Mouse (Mus musculus) hindbrain, embryonic 15.5 days (tissue): ENCODE data around the gene Arhgap24. TPM values are rescaled to one million over a fixed set of nuclear protein-coding genes. Genes with fewer than 3 reads are reported as not detected.

ENCODE experiments used
- ATAC-seq: fragments of 200-750 bp; cut with Nextera tagmentation; 2 replicates; pipeline ENCODE4 v1.8.0; 2017; ENCODE audit warnings: low read depth, moderate number of reproducible peaks, moderate TSS enrichment; ENCODE audit not compliant: low FRiP score
- H3K27ac ChIP-seq: fragments of 300-500 bp; sonication (generic); replicated peaks from 2 replicates; pipeline ENCODE4 v1.5.1; 2015; ENCODE audit warnings: mild to moderate bottlenecking, inconsistent platforms
- H3K27me3 ChIP-seq: fragments of 300-500 bp; sonication (generic); 2 replicates; pipeline ENCODE4 v1.6.1; 2015; ENCODE audit warnings: control low read depth, inconsistent platforms
- H3K36me3 ChIP-seq: fragments of 300-500 bp; sonication (generic); 2 replicates; pipeline ENCODE4 v1.6.1; 2015; ENCODE audit warnings: control low read depth, inconsistent platforms
- H3K4me1 ChIP-seq: fragments of 300-500 bp; sonication (generic); replicated peaks from 2 replicates; pipeline ENCODE4 v1.6.1; 2015; ENCODE audit warnings: control low read depth, inconsistent platforms
- H3K4me2 ChIP-seq: fragments of 300-500 bp; sonication (generic); 2 replicates; pipeline ENCODE4 v1.6.1; 2015; ENCODE audit warnings: moderate library complexity, mild to moderate bottlenecking, inconsistent platforms
- H3K4me3 ChIP-seq: fragments of 300-500 bp; sonication (generic); 2 replicates; pipeline ENCODE4 v1.5.1; 2015; ENCODE audit warnings: mild to moderate bottlenecking, inconsistent platforms
- H3K9ac ChIP-seq: fragments of 300-500 bp; sonication (generic); 2 replicates; pipeline ENCODE4 v1.6.1; 2015; ENCODE audit warnings: inconsistent platforms
- H3K9me3 ChIP-seq: fragments of 300-500 bp; sonication (generic); 2 replicates; pipeline ENCODE4 v1.6.1; 2016; ENCODE audit warnings: control low read depth, inconsistent platforms
- WGBS: fragments of 180-500 bp; shearing (Covaris S2); methylation state at CpG from one replicate; pipeline ENCODE4 v1.1.7; 2015; 5-methylcytosine and 5-hydroxymethylcytosine counted together
- polyA plus RNA-seq: library from polyadenylated mRNA; unstranded; fragments of >200 nt; fragmentation: Nextera tagmentation; extraction: Ambion mirVana; gene quantifications from 2 replicates; pipeline ENCODE4 v1.2.1, GENCODE M21; 2015

The Arhgap24 gene
- polyA plus RNA-seq, 1 experiment from 2014 or later: 11.5 TPM

- H3K4me2 ChIP-seq: no peak overlapping the region
- ATAC-seq: no peak
- H3K9me3 ChIP-seq: no peaks in the 10 kb centered on the region
- H3K4me1 ChIP-seq: no peaks in the 10 kb centered on the region
- H3K9ac ChIP-seq: no peak overlapping the region
- WGBS: 92% methylated on average over 4 of the region's 4 CpGs
- H3K27ac ChIP-seq: no peak overlapping the region
- no peaks in the 10 kb centered on the region for H3K27me3 ChIP-seq
- H3K36me3 ChIP-seq: no peaks in the 10 kb centered on the region
- H3K4me3 ChIP-seq: no peak overlapping the region
These were observed 23.4 kb downstream of the Arhgap24 start for GRCm38 (mm10) chr5:102504557-102504956.

GRCm38 (mm10) chr5:102508162-102508561, 27.0 kb downstream of the Arhgap24 start:
- H3K9ac ChIP-seq: no peak overlapping the region
- H3K36me3 ChIP-seq: no peaks in the 10 kb centered on the region
- no peaks in the 10 kb centered on the region for H3K4me1 ChIP-seq
- H3K4me3 ChIP-seq: no peak overlapping the region
- no peak overlapping the region for H3K27ac ChIP-seq
- no peak overlapping the region for H3K4me2 ChIP-seq
- no peaks in the 10 kb centered on the region for H3K27me3 ChIP-seq
- WGBS: 65% methylated on average over 3 of the region's 3 CpGs
- H3K9me3 ChIP-seq: no peaks in the 10 kb centered on the region
- ATAC-seq: no peak

GRCm38 (mm10) chr5:102509381-102509780, 28.2 kb downstream of the Arhgap24 start:
- Histone ChIP-seq H3K4me3 (no peak overlapping the region), H3K36me3 (no peaks in the 10 kb centered on the region), H3K9me3 (no peaks in the 10 kb centered on the region), H3K4me2 (no peak overlapping the region), H3K27me3 (no peaks in the 10 kb centered on the region), H3K9ac (no peak overlapping the region), H3K4me1 (no peaks in the 10 kb centered on the region), H3K27ac (no peak overlapping the region)
- WGBS: 62% methylated on average over 2 of the region's 2 CpGs
- ATAC-seq: no peak

GRCm38 (mm10) chr5:102511651-102512050, 30.5 kb downstream of the Arhgap24 start:
- Histone ChIP-seq H3K4me1 (peaks cover 8% of the 10 kb centered on the region), H3K9ac (no peak overlapping the region), H3K4me2 (no peak overlapping the region), H3K4me3 (no peak overlapping the region), H3K9me3 (no peaks in the 10 kb centered on the region), H3K36me3 (no peaks in the 10 kb centered on the region), H3K27ac (no peak overlapping the region), H3K27me3 (no peaks in the 10 kb centered on the region)
- ATAC-seq: no peak
- WGBS: 60% methylated on average over 4 of the region's 4 CpGs

- no peak overlapping the region for H3K9ac ChIP-seq
- no peaks in the 10 kb centered on the region for H3K36me3 ChIP-seq
- no peaks in the 10 kb centered on the region for H3K9me3 ChIP-seq
- ATAC-seq: no peak
- peak overlapping the region; percentile 16; the same call in 1 of the 2 replicates for H3K4me2 ChIP-seq
- H3K27ac ChIP-seq: no peak overlapping the region
- H3K27me3 ChIP-seq: no peaks in the 10 kb centered on the region
- 16% methylated on average over 7 of the region's 7 CpGs for WGBS
- no peak overlapping the region for H3K4me3 ChIP-seq
- H3K4me1 ChIP-seq: peaks cover 8% of the 10 kb centered on the region
These were observed 34.3 kb downstream of the Arhgap24 start for GRCm38 (mm10) chr5:102515496-102515895.

GRCm38 (mm10) chr5:102520506-102520905, 39.3 kb downstream of the Arhgap24 start:
- Histone ChIP-seq H3K4me1 (peaks cover 2% of the 10 kb centered on the region; the same call in 1 of the 2 replicates), H3K9ac (no peak overlapping the region), H3K9me3 (no peaks in the 10 kb centered on the region)

GRCm38 (mm10) chr5:102535311-102535710, 54.1 kb downstream of the Arhgap24 start:
- Histone ChIP-seq H3K9ac (no peak overlapping the region), H3K4me1 (no peaks in the 10 kb centered on the region), H3K4me2 (no peak overlapping the region), H3K4me3 (no peak overlapping the region), H3K36me3 (no peaks in the 10 kb centered on the region), H3K27me3 (no peaks in the 10 kb centered on the region), H3K27ac (no peak overlapping the region), H3K9me3 (no peaks in the 10 kb centered on the region)
- no peak for ATAC-seq
- 77% methylated on average over 9 of the region's 9 CpGs for WGBS

More at GRCm38 (mm10) chr5:102520506-102520905, 39.3 kb downstream of the Arhgap24 start:
- Histone ChIP-seq H3K27me3 (no peaks in the 10 kb centered on the region), H3K4me3 (no peak overlapping the region), H3K4me2 (no peak overlapping the region), H3K36me3 (no peaks in the 10 kb centered on the region), H3K27ac (no peak overlapping the region)
- 78% methylated on average over 1 of the region's 1 CpGs for WGBS
- no peak for ATAC-seq

- no peak overlapping the region for H3K4me3 ChIP-seq
- 83% methylated on average over 3 of the region's 3 CpGs for WGBS
- no peak for ATAC-seq
These were observed 56.6 kb downstream of the Arhgap24 start for GRCm38 (mm10) chr5:102537819-102538218.

GRCm38 (mm10) chr5:102546296-102546695, 65.1 kb downstream of the Arhgap24 start:
- Histone ChIP-seq H3K4me2 (no peak overlapping the region), H3K9ac (no peak overlapping the region), H3K4me3 (no peak overlapping the region), H3K9me3 (no peaks in the 10 kb centered on the region), H3K27ac (no peak overlapping the region), H3K27me3 (no peaks in the 10 kb centered on the region), H3K36me3 (no peaks in the 10 kb centered on the region), H3K4me1 (no peaks in the 10 kb centered on the region)
- ATAC-seq: no peak
- WGBS: 93% methylated on average over 4 of the region's 4 CpGs

More at GRCm38 (mm10) chr5:102537819-102538218, 56.6 kb downstream of the Arhgap24 start:
- Histone ChIP-seq H3K9me3 (no peaks in the 10 kb centered on the region), H3K4me2 (no peak overlapping the region), H3K27me3 (no peaks in the 10 kb centered on the region), H3K9ac (no peak overlapping the region), H3K36me3 (no peaks in the 10 kb centered on the region), H3K4me1 (no peaks in the 10 kb centered on the region), H3K27ac (no peak overlapping the region)

- ATAC-seq: no peak
- no peaks in the 10 kb centered on the region for H3K27me3 ChIP-seq
- H3K9me3 ChIP-seq: no peaks in the 10 kb centered on the region
- H3K4me2 ChIP-seq: no peak overlapping the region
- no peaks in the 10 kb centered on the region for H3K36me3 ChIP-seq
- H3K9ac ChIP-seq: no peak overlapping the region
- no peaks in the 10 kb centered on the region for H3K4me1 ChIP-seq
- H3K27ac ChIP-seq: no peak overlapping the region
- no peak overlapping the region for H3K4me3 ChIP-seq
These were observed 66.6 kb downstream of the Arhgap24 start for GRCm38 (mm10) chr5:102547786-102548185.

- no peak for ATAC-seq
- H3K9me3 ChIP-seq: no peaks in the 10 kb centered on the region
- H3K27me3 ChIP-seq: no peaks in the 10 kb centered on the region
- no peaks in the 10 kb centered on the region for H3K36me3 ChIP-seq
- H3K27ac ChIP-seq: no peak overlapping the region
- H3K4me1 ChIP-seq: no peaks in the 10 kb centered on the region
- H3K9ac ChIP-seq: no peak overlapping the region
- 80% methylated on average over 2 of the region's 2 CpGs for WGBS
- no peak overlapping the region for H3K4me3 ChIP-seq
- no peak overlapping the region for H3K4me2 ChIP-seq
These were observed 67.2 kb downstream of the Arhgap24 start for GRCm38 (mm10) chr5:102548382-102548781.

- WGBS: 79% methylated on average over 3 of the region's 3 CpGs
- no peak overlapping the region for H3K4me2 ChIP-seq
- H3K9ac ChIP-seq: no peak overlapping the region
These were observed 69.0 kb downstream of the Arhgap24 start for GRCm38 (mm10) chr5:102550211-102550610.

GRCm38 (mm10) chr5:102550870-102551637, 69.9 kb downstream of the Arhgap24 start:
- Histone ChIP-seq H3K9me3 (no peaks in the 10 kb centered on the region), H3K9ac (no peak overlapping the region), H3K4me1 (no peaks in the 10 kb centered on the region), H3K4me3 (no peak overlapping the region), H3K36me3 (no peaks in the 10 kb centered on the region), H3K4me2 (no peak overlapping the region), H3K27ac (no peak overlapping the region), H3K27me3 (no peaks in the 10 kb centered on the region)
- ATAC-seq: no peak
- 69% methylated on average over 11 of the region's 11 CpGs for WGBS

More at GRCm38 (mm10) chr5:102550211-102550610, 69.0 kb downstream of the Arhgap24 start:
- Histone ChIP-seq H3K27ac (no peak overlapping the region), H3K27me3 (no peaks in the 10 kb centered on the region), H3K36me3 (no peaks in the 10 kb centered on the region), H3K9me3 (no peaks in the 10 kb centered on the region), H3K4me1 (no peaks in the 10 kb centered on the region), H3K4me3 (no peak overlapping the region)
- ATAC-seq: no peak
